Mouse (Mus musculus) frontal cortex, postnatal 10 days (tissue): ENCODE measurements at regions not wholly inside any gene's neighbourhood (a gene's known extent, or its start where the extent isn't known, plus 50 kb on each side); places are given as distances from the start of the nearest gene placed in this dataset.

Experiments
- DNase-seq, 2 experiments: peaks; one replicate each; pipeline ENCODE4 v3.0.0; 2022; ENCODE audit warnings: low spot score in 2 of 2, mixed read lengths in 1 of 2

- DNase-seq = no peak
Measured at GRCm38 (mm10) chr14:105056171-105056570, 121.0 kb downstream of the Rbm26 start.

- no peak for DNase-seq
Measured at GRCm38 (mm10) chr14:105038798-105039197, 138.3 kb downstream of the Rbm26 start.

- no peak for DNase-seq
Measured at GRCm38 (mm10) chr14:105034712-105035377, 142.3 kb downstream of the Rbm26 start.

- no peak for DNase-seq
Measured at GRCm38 (mm10) chr14:105019971-105020370, 157.2 kb downstream of the Rbm26 start.

GRCm38 (mm10) chr14:105016089-105016846, 160.9 kb downstream of the Rbm26 start:
- no peak for DNase-seq

GRCm38 (mm10) chr14:105015278-105015677, 161.8 kb downstream of the Rbm26 start:
- no peak for DNase-seq

- no peak for DNase-seq
Measured at GRCm38 (mm10) chr14:105010742-105011141, 166.4 kb downstream of the Rbm26 start.

GRCm38 (mm10) chr14:105008331-105008730, 168.8 kb downstream of the Rbm26 start:
- no peak for DNase-seq

- no peak for DNase-seq
Measured at GRCm38 (mm10) chr14:104994066-104994465, 183.1 kb downstream of the Rbm26 start.

GRCm38 (mm10) chr14:104966046-104966445, 211.1 kb downstream of the Rbm26 start:
- no peak for DNase-seq

- DNase-seq = no peak
Measured at GRCm38 (mm10) chr14:104943450-104943849, 233.7 kb downstream of the Rbm26 start.

GRCm38 (mm10) chr14:104939961-104940360, 237.2 kb downstream of the Rbm26 start:
- DNase-seq = no peak

- DNase-seq = no peak
Measured at GRCm38 (mm10) chr14:104937083-104937864, 239.9 kb downstream of the Rbm26 start.

GRCm38 (mm10) chr14:104935956-104936355, 241.2 kb downstream of the Rbm26 start:
- no peak for DNase-seq

- DNase-seq = no peak
Measured at GRCm38 (mm10) chr14:104905706-104906105, 271.4 kb downstream of the Rbm26 start.

GRCm38 (mm10) chr14:104902120-104903027, 274.8 kb downstream of the Rbm26 start:
- no peak for DNase-seq

- no peak for DNase-seq
Measured at GRCm38 (mm10) chr14:104901072-104901471, 276.1 kb downstream of the Rbm26 start.

GRCm38 (mm10) chr14:104871203-104871602, 305.9 kb downstream of the Rbm26 start:
- no peak for DNase-seq

GRCm38 (mm10) chr14:104867540-104867939, 309.6 kb downstream of the Rbm26 start:
- no peak for DNase-seq

- DNase-seq = no peak
Measured at GRCm38 (mm10) chr14:104863881-104864280, 313.2 kb downstream of the Rbm26 start.

GRCm38 (mm10) chr14:104855913-104856312, 321.2 kb downstream of the Rbm26 start:
- no peak for DNase-seq
